Mouse (Mus musculus) liver, embryonic 16.5 days (tissue): ENCODE results near the gene C730034F03Rik. TPM values are rescaled to one million over a fixed set of nuclear protein-coding genes. Genes with fewer than 3 reads are reported as not detected.
A peak's percentile ranks its signal among the peaks of the same experiment; 100 is the strongest.
"Not testable (repeated sequence)": the region's sequence is repeated elsewhere in the genome, so short reads cannot be mapped to it uniquely, and the experiment has no call there.

Source experiments
- ATAC-seq: fragments of 200-750 bp; cut with Nextera tagmentation; 2 replicates; pipeline ENCODE4 v1.8.0; 2017; ENCODE audit warnings: low read depth, mild to moderate bottlenecking, moderate number of reproducible peaks, moderate library complexity
- H3K27ac ChIP-seq: fragments of 300-500 bp; sonication (generic); 2 replicates; pipeline ENCODE4 v1.5.1; 2014; ENCODE audit warnings: mild to moderate bottlenecking, low read length
- H3K27me3 ChIP-seq: fragments of 300-500 bp; sonication (generic); 2 replicates; pipeline ENCODE4 v1.6.1; 2014; ENCODE audit warnings: low read depth, low read length, mixed read lengths; ENCODE audit not compliant: control insufficient read depth, insufficient read depth
- H3K36me3 ChIP-seq: fragments of 300-500 bp; sonication (generic); 2 replicates; pipeline ENCODE4 v1.6.1; 2014; ENCODE audit warnings: mild to moderate bottlenecking; ENCODE audit not compliant: control insufficient read depth, insufficient read depth
- H3K4me1 ChIP-seq: fragments of 300-500 bp; sonication (generic); 2 replicates; pipeline ENCODE4 v1.6.1; 2014; ENCODE audit warnings: low read depth, low read length, mixed read lengths; ENCODE audit not compliant: control insufficient read depth
- H3K4me2 ChIP-seq: fragments of 300-500 bp; sonication (generic); 2 replicates; pipeline ENCODE4 v1.6.1; 2014; ENCODE audit warnings: low read depth, low read length, mixed read lengths
- H3K4me3 ChIP-seq: fragments of 300-500 bp; sonication (generic); 2 replicates; pipeline ENCODE4 v1.5.1; 2014; ENCODE audit warnings: low read depth, mild to moderate bottlenecking, low read length
- H3K9ac ChIP-seq: fragments of 300-500 bp; sonication (generic); 2 replicates; pipeline ENCODE4 v1.6.1; 2014; ENCODE audit warnings: low read depth, low read length
- H3K9me3 ChIP-seq: fragments of 300-500 bp; sonication (generic); replicated peaks from 2 replicates; pipeline ENCODE4 v1.6.1; 2016; ENCODE audit warnings: low read length; ENCODE audit not compliant: control insufficient read depth
- WGBS: fragments of 180-500 bp; shearing (Covaris S2); extraction: QIAGEN DNeasy Blood & Tissue Kit; methylation state at CpG from one replicate; pipeline ENCODE4 v1.1.7; 2014; ENCODE audit not compliant: insufficient replicate concordance; 5-methylcytosine and 5-hydroxymethylcytosine counted together
- polyA plus RNA-seq: library from polyadenylated mRNA; unstranded; fragments of >200 nt; fragmentation: Nextera tagmentation; extraction: Ambion mirVana; gene quantifications from 2 replicates; pipeline ENCODE4 v1.2.1, GENCODE M21; 2015

The C730034F03Rik gene
- polyA plus RNA-seq, 1 experiment from 2014 or later = 2.0 TPM

GRCm38 (mm10) chr15:89428821-89429351 is 503 bp upstream of the C730034F03Rik start:
- H3K9me3 ChIP-seq = no peaks in the 10 kb centered on the region
- 8% methylated on average over 22 of the region's 22 CpGs for WGBS
- H3K27ac ChIP-seq = peak overlapping the region; percentile 99
- no peaks in the 10 kb centered on the region for H3K27me3 ChIP-seq
- no peaks in the 10 kb centered on the region; the same call in 1 of the 2 replicates for H3K36me3 ChIP-seq
- H3K4me3 ChIP-seq = peak overlapping the region; percentile 88
- H3K4me1 ChIP-seq = peaks cover 14% of the 10 kb centered on the region
- peak overlapping the region; percentile 94 for H3K4me2 ChIP-seq
- H3K9ac ChIP-seq = peak overlapping the region; percentile 92
- no peak for ATAC-seq

- 37% methylated on average over 6 of the region's 6 CpGs for WGBS
- Histone ChIP-seq H3K9me3 (no peaks in the 10 kb centered on the region), H3K4me3 (peak overlapping the region; percentile 88), H3K4me2 (peak overlapping the region; percentile 94), H3K36me3 (no peaks in the 10 kb centered on the region; the same call in 1 of the 2 replicates), H3K27me3 (no peaks in the 10 kb centered on the region), H3K9ac (peak overlapping the region; percentile 92), H3K27ac (peak overlapping the region; percentile 99), H3K4me1 (peaks cover 14% of the 10 kb centered on the region)
- ATAC-seq = no peak
Measured at GRCm38 (mm10) chr15:89430341-89430740, 952 bp downstream of the C730034F03Rik start.

GRCm38 (mm10) chr15:89430771-89431170 is 1.4 kb downstream of the C730034F03Rik start:
- H3K27ac ChIP-seq = peak overlapping the region; percentile 99; the same call in 1 of the 2 replicates
- WGBS = 49% methylated on average over 9 of the region's 9 CpGs
- peaks cover 14% of the 10 kb centered on the region for H3K4me1 ChIP-seq
- not testable (repeated sequence) for H3K27me3 ChIP-seq, H3K36me3 ChIP-seq, ATAC-seq, H3K9me3 ChIP-seq, H3K9ac ChIP-seq
- peak overlapping the region; percentile 88 for H3K4me3 ChIP-seq
- H3K4me2 ChIP-seq = peak overlapping the region; percentile 94

GRCm38 (mm10) chr15:89431271-89431670 is 1.9 kb downstream of the C730034F03Rik start:
- Histone ChIP-seq H3K27ac (no peak overlapping the region), H3K9me3 (no peaks in the 10 kb centered on the region), H3K4me2 (peak overlapping the region; percentile 94), H3K4me3 (peak overlapping the region; percentile 88; the same call in 1 of the 2 replicates), H3K9ac (no peak overlapping the region), H3K36me3 (no peaks in the 10 kb centered on the region; the same call in 1 of the 2 replicates), H3K4me1 (peaks cover 14% of the 10 kb centered on the region), H3K27me3 (no peaks in the 10 kb centered on the region)
- no peak for ATAC-seq
- 60% methylated on average over 3 of the region's 3 CpGs for WGBS

- no peaks in the 10 kb centered on the region for H3K9me3 ChIP-seq
- no peak overlapping the region for H3K4me3 ChIP-seq
- no peak overlapping the region for H3K4me2 ChIP-seq
- H3K27me3 ChIP-seq = no peaks in the 10 kb centered on the region
- no peaks in the 10 kb centered on the region for H3K36me3 ChIP-seq
- no peak for ATAC-seq
- 78% methylated on average over 6 of the region's 6 CpGs for WGBS
- no peak overlapping the region for H3K27ac ChIP-seq
- no peak overlapping the region; the same call in 1 of the 2 replicates for H3K9ac ChIP-seq
- peaks cover 14% of the 10 kb centered on the region for H3K4me1 ChIP-seq
Measured at GRCm38 (mm10) chr15:89431806-89432205, 2.4 kb downstream of the C730034F03Rik start.

- WGBS = 69% methylated on average over 4 of the region's 4 CpGs
- no peaks in the 10 kb centered on the region for H3K9me3 ChIP-seq
- ATAC-seq = no peak
Measured at GRCm38 (mm10) chr15:89432946-89433345, 3.6 kb downstream of the C730034F03Rik start.

GRCm38 (mm10) chr15:89434136-89434535 is 4.7 kb downstream of the C730034F03Rik start:
- Histone ChIP-seq H3K27ac (no peak overlapping the region), H3K4me2 (no peak overlapping the region), H3K9me3 (no peaks in the 10 kb centered on the region), H3K4me3 (no peak overlapping the region), H3K36me3 (no peaks in the 10 kb centered on the region), H3K9ac (no peak overlapping the region), H3K4me1 (peaks cover 6% of the 10 kb centered on the region), H3K27me3 (no peaks in the 10 kb centered on the region)
- 48% methylated on average over 3 of the region's 3 CpGs for WGBS
- no peak for ATAC-seq

More at GRCm38 (mm10) chr15:89432946-89433345, 3.6 kb downstream of the C730034F03Rik start:
- no peaks in the 10 kb centered on the region for H3K27me3 ChIP-seq
- no peak overlapping the region for H3K4me2 ChIP-seq
- H3K9ac ChIP-seq = no peak overlapping the region
- no peak overlapping the region for H3K27ac ChIP-seq
- H3K36me3 ChIP-seq = no peaks in the 10 kb centered on the region
- H3K4me3 ChIP-seq = no peak overlapping the region
- peaks cover 14% of the 10 kb centered on the region for H3K4me1 ChIP-seq

- H3K4me1 ChIP-seq = peaks cover 5% of the 10 kb centered on the region
- no peaks in the 10 kb centered on the region for H3K9me3 ChIP-seq
- H3K27ac ChIP-seq = no peak overlapping the region
- no peaks in the 10 kb centered on the region for H3K36me3 ChIP-seq
- H3K9ac ChIP-seq = no peak overlapping the region
- H3K4me2 ChIP-seq = no peak overlapping the region
- no peak overlapping the region for H3K4me3 ChIP-seq
- no peak for ATAC-seq
- 63% methylated on average over 5 of the region's 5 CpGs for WGBS
- no peaks in the 10 kb centered on the region for H3K27me3 ChIP-seq
Measured at GRCm38 (mm10) chr15:89435878-89436277, 6.5 kb downstream of the C730034F03Rik start.

- H3K27ac ChIP-seq = no peak overlapping the region
- 34% methylated on average over 8 of the region's 8 CpGs for WGBS
- H3K4me1 ChIP-seq = no peaks in the 10 kb centered on the region
- H3K27me3 ChIP-seq = no peaks in the 10 kb centered on the region
- ATAC-seq = no peak
- H3K4me3 ChIP-seq = no peak overlapping the region
- no peak overlapping the region for H3K4me2 ChIP-seq
- H3K9ac ChIP-seq = no peak overlapping the region
- no peaks in the 10 kb centered on the region for H3K9me3 ChIP-seq
- no peaks in the 10 kb centered on the region for H3K36me3 ChIP-seq
Measured at GRCm38 (mm10) chr15:89442486-89443070, 13.2 kb downstream of the C730034F03Rik start.
